Mouse (Mus musculus) hindbrain, embryonic 11.5 days (tissue): Measurements from ENCODE around the gene Adamts12. TPM values are rescaled to one million over a fixed set of nuclear protein-coding genes. Genes with fewer than 3 reads are reported as not detected.

Experiments used
- ATAC-seq: fragments of 200-750 bp; cut with Nextera tagmentation; 2 replicates; pipeline ENCODE4 v1.8.0; 2017; ENCODE audit warnings: mild to moderate bottlenecking, moderate TSS enrichment, moderate library complexity; ENCODE audit not compliant: low FRiP score
- DNase-seq: peaks from one replicate; pipeline ENCODE4 v3.0.0-alpha.2; 2015; ENCODE audit warnings: low spot score
- H3K27ac ChIP-seq: fragments of 300-500 bp; sonication (generic); 2 replicates; pipeline ENCODE4 v1.5.1; 2014; ENCODE audit warnings: mild to moderate bottlenecking, low read depth, low read length
- H3K27me3 ChIP-seq: fragments of 300-500 bp; sonication (generic); 2 replicates; pipeline ENCODE4 v1.6.1; 2014; ENCODE audit warnings: mild to moderate bottlenecking, low read length, moderate library complexity, mixed read lengths; ENCODE audit not compliant: control insufficient read depth, insufficient read depth
- H3K36me3 ChIP-seq: fragments of 300-500 bp; sonication (generic); 2 replicates; pipeline ENCODE4 v1.6.1; 2014; ENCODE audit warnings: mild to moderate bottlenecking, low read length, moderate library complexity, mixed read lengths; ENCODE audit not compliant: control insufficient read depth, insufficient read depth
- H3K4me1 ChIP-seq: fragments of 300-500 bp; sonication (generic); replicated peaks from 2 replicates; pipeline ENCODE4 v1.6.1; 2014; ENCODE audit warnings: low read length, mixed read lengths; ENCODE audit not compliant: control insufficient read depth, insufficient read depth
- H3K4me2 ChIP-seq: fragments of 300-500 bp; sonication (generic); replicated peaks from 2 replicates; pipeline ENCODE4 v1.6.1; 2014; ENCODE audit warnings: mild to moderate bottlenecking, low read depth, low read length
- H3K4me3 ChIP-seq: fragments of 300-500 bp; sonication (generic); 2 replicates; pipeline ENCODE4 v1.5.1; 2014; ENCODE audit warnings: low read depth, low read length
- H3K9ac ChIP-seq: fragments of 300-500 bp; sonication (generic); 2 replicates; pipeline ENCODE4 v1.6.1; 2014; ENCODE audit warnings: low read depth, low read length
- H3K9me3 ChIP-seq: fragments of 300-500 bp; sonication (generic); 2 replicates; pipeline ENCODE4 v1.6.1; 2016; ENCODE audit warnings: low read length; ENCODE audit not compliant: control insufficient read depth
- WGBS: fragments of 180-500 bp; shearing (Covaris S2); extraction: QIAGEN DNeasy Blood & Tissue Kit; methylation state at CpG from one replicate; pipeline ENCODE4 v1.1.7; 2014; 5-methylcytosine and 5-hydroxymethylcytosine counted together
- polyA plus RNA-seq: library from polyadenylated mRNA; unstranded; fragments of >200 nt; fragmentation: Nextera tagmentation; extraction: Ambion mirVana; gene quantifications from 2 replicates; pipeline ENCODE4 v1.2.1, GENCODE M21; 2014

Gene Adamts12
- polyA plus RNA-seq, 1 experiment from 2014 or later: 2.7 TPM

GRCm38 (mm10) chr15:11065528-11066171, 1.1 kb downstream of the Adamts12 start:
- Histone ChIP-seq H3K36me3 (no peaks in the 10 kb centered on the region), H3K9ac (peak overlapping the region; percentile 21; the same call in 1 of the 2 replicates), H3K9me3 (no peaks in the 10 kb centered on the region), H3K4me3 (peak overlapping the region; percentile 9; the same call in 1 of the 2 replicates), H3K4me1 (peaks cover 2% of the 10 kb centered on the region), H3K27ac (no peak overlapping the region), H3K4me2 (peak overlapping the region; percentile 37), H3K27me3 (no peaks in the 10 kb centered on the region)
- ATAC-seq (peak; percentile 23; the same call in 1 of the 2 replicates), DNase-seq (no peak)
- 8% methylated on average over 9 of the region's 9 CpGs for WGBS

GRCm38 (mm10) chr15:11066299-11066698, 1.7 kb downstream of the Adamts12 start:
- Histone ChIP-seq H3K4me1 (peaks cover 2% of the 10 kb centered on the region), H3K27me3 (no peaks in the 10 kb centered on the region), H3K4me3 (no peak overlapping the region), H3K4me2 (peak overlapping the region; percentile 37; the same call in 1 of the 2 replicates), H3K9me3 (no peaks in the 10 kb centered on the region), H3K9ac (no peak overlapping the region), H3K27ac (no peak overlapping the region), H3K36me3 (no peaks in the 10 kb centered on the region)
- ATAC-seq: 0 out of 2 replicates have a peak, but pooled peaks have one; percentile 23
- WGBS: 7% methylated on average over 5 of the region's 5 CpGs
- peak; percentile 33 for DNase-seq

- H3K4me3 ChIP-seq: no peak overlapping the region
- no peaks in the 10 kb centered on the region for H3K27me3 ChIP-seq
- H3K36me3 ChIP-seq: no peaks in the 10 kb centered on the region
- no peak overlapping the region for H3K4me2 ChIP-seq
- H3K4me1 ChIP-seq: peaks cover 2% of the 10 kb centered on the region
- no peak overlapping the region for H3K27ac ChIP-seq
- ATAC-seq: no peak
- 89% methylated on average over 7 of the region's 7 CpGs for WGBS
- no peaks in the 10 kb centered on the region for H3K9me3 ChIP-seq
- no peak overlapping the region for H3K9ac ChIP-seq
- DNase-seq: no peak
These were observed 3.3 kb downstream of the Adamts12 start for GRCm38 (mm10) chr15:11067891-11068290.

- no peak overlapping the region for H3K4me3 ChIP-seq
- 87% methylated on average over 3 of the region's 3 CpGs for WGBS
These were observed 11.3 kb downstream of the Adamts12 start for GRCm38 (mm10) chr15:11075726-11076361.

GRCm38 (mm10) chr15:11082961-11083569, 18.5 kb downstream of the Adamts12 start:
- H3K36me3 ChIP-seq: no peaks in the 10 kb centered on the region
- H3K9me3 ChIP-seq: no peaks in the 10 kb centered on the region
- 50% methylated on average over 8 of the region's 8 CpGs for WGBS
- DNase-seq: peak; percentile 63
- no peak overlapping the region for H3K27ac ChIP-seq
- ATAC-seq: peak; percentile 94
- H3K4me1 ChIP-seq: no peaks in the 10 kb centered on the region
- no peak overlapping the region for H3K4me3 ChIP-seq
- no peak overlapping the region for H3K4me2 ChIP-seq
- no peaks in the 10 kb centered on the region for H3K27me3 ChIP-seq
- H3K9ac ChIP-seq: no peak overlapping the region

More at GRCm38 (mm10) chr15:11075726-11076361, 11.3 kb downstream of the Adamts12 start:
- Histone ChIP-seq H3K9ac (no peak overlapping the region), H3K27ac (no peak overlapping the region), H3K4me1 (no peaks in the 10 kb centered on the region), H3K36me3 (no peaks in the 10 kb centered on the region), H3K4me2 (no peak overlapping the region), H3K9me3 (no peaks in the 10 kb centered on the region), H3K27me3 (no peaks in the 10 kb centered on the region)
- ATAC-seq (no peak), DNase-seq (no peak)

- peak; percentile 17; the same call in 1 of the 2 replicates for ATAC-seq
- 84% methylated on average over 3 of the region's 3 CpGs for WGBS
These were observed 19.1 kb downstream of the Adamts12 start for GRCm38 (mm10) chr15:11083678-11084077.

GRCm38 (mm10) chr15:11084241-11084992, 19.8 kb downstream of the Adamts12 start:
- H3K27ac ChIP-seq: no peak overlapping the region
- 35% methylated on average over 9 of the region's 9 CpGs for WGBS
- no peak overlapping the region for H3K4me2 ChIP-seq
- H3K4me1 ChIP-seq: no peaks in the 10 kb centered on the region
- DNase-seq (peak; percentile 21), ATAC-seq (no peak)
- no peak overlapping the region for H3K4me3 ChIP-seq
- no peak overlapping the region for H3K9ac ChIP-seq
- no peaks in the 10 kb centered on the region for H3K27me3 ChIP-seq
- no peaks in the 10 kb centered on the region for H3K9me3 ChIP-seq
- no peaks in the 10 kb centered on the region for H3K36me3 ChIP-seq

More at GRCm38 (mm10) chr15:11083678-11084077, 19.1 kb downstream of the Adamts12 start:
- no peak overlapping the region for H3K4me3 ChIP-seq
- no peaks in the 10 kb centered on the region for H3K9me3 ChIP-seq
- H3K27ac ChIP-seq: no peak overlapping the region
- no peaks in the 10 kb centered on the region for H3K4me1 ChIP-seq
- DNase-seq: no peak
- no peak overlapping the region for H3K9ac ChIP-seq
- H3K36me3 ChIP-seq: no peaks in the 10 kb centered on the region
- no peaks in the 10 kb centered on the region for H3K27me3 ChIP-seq
- H3K4me2 ChIP-seq: no peak overlapping the region

GRCm38 (mm10) chr15:11084993-11085365, 20.4 kb downstream of the Adamts12 start:
- Histone ChIP-seq H3K9ac (no peak overlapping the region), H3K4me3 (no peak overlapping the region), H3K27ac (no peak overlapping the region), H3K9me3 (no peaks in the 10 kb centered on the region), H3K27me3 (no peaks in the 10 kb centered on the region), H3K4me1 (no peaks in the 10 kb centered on the region), H3K4me2 (no peak overlapping the region), H3K36me3 (no peaks in the 10 kb centered on the region)
- DNase-seq: no peak
- no peak for ATAC-seq
- WGBS: 13% methylated on average over 1 of the region's 1 CpGs
